In the genomic region with DNA sequence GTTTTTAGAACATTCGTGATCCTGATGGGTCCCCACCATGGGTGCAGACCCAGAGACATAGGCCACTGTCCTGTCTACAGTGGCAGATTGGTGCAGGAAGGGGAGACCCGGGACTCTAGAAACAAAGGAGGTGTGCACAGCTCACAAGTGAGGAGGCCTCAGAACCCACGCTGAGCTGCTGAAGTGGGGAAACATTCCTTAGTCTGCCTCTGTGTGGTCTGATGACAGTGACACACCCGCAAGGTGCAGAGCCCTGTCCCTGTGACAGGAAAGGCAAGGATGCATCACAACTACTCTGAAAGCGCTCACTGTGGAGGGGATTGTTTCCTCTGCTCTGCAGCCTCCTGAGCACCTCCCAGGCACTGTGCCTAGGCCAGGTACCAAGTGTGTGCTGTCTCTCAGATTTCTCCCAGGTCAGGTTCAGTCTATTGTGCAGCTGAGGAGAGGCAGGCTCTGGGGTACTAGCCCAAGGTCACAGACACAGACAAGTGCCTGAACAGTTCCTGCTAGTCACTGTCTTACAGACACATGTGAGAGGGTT, we compare ENCODE assay signal across 20 mouse cellular contexts. TPM values are rescaled to one million over a fixed set of nuclear protein-coding genes. Genes with fewer than 3 reads are reported as not detected.
A peak's percentile ranks its signal among the peaks of the same experiment; 100 is the strongest.
DNase-seq lines count a peak whose midpoint lies in the region; ATAC-seq and TF ChIP-seq lines count a peak whose summit lies in the region.
"Had no signal": no experiment of that assay in that cellular context is flagged by ENCODE, and none has a peak within 500 bp of the region (broad histone marks: within the 10 kb centered on the region; RNA-seq: fewer than 3 reads in every experiment).

No protein-coding gene starts in this region.

- peaks cover 50% of the 10 kb centered on the region for H3K36me3 ChIP-seq in heart, embryonic 12.5 days
- peaks cover 53% of the 10 kb centered on the region for H3K36me3 ChIP-seq in limb, embryonic 13.5 days
- H3K36me3 ChIP-seq in limb, embryonic 10.5 days = peaks cover 69% of the 10 kb centered on the region
- H3K36me3 ChIP-seq in hindbrain, embryonic 13.5 days = peaks cover 33% of the 10 kb centered on the region

- 24% methylated on average over 5 of the region's 5 CpGs for WGBS in cerebellum, adult 2 months
- WGBS in heart, embryonic 12.5 days = 80% methylated on average over 5 of the region's 5 CpGs
- WGBS in limb, embryonic 13.5 days = 91% methylated on average over 5 of the region's 5 CpGs
- 89% methylated on average over 5 of the region's 5 CpGs for WGBS in limb, embryonic 10.5 days
- 87% methylated on average over 5 of the region's 5 CpGs for WGBS in hindbrain, embryonic 13.5 days

- no peak for ATAC-seq in cerebellum, adult (ENCODE audit: insufficient number of reproducible peaks, low FRiP score, low TSS enrichment)
- ATAC-seq in heart, embryonic 12.5 days (ENCODE audit: insufficient number of reproducible peaks, low FRiP score) = no peak
- no peak for ATAC-seq in limb, embryonic 13.5 days (ENCODE audit: low FRiP score, low read depth)
- ATAC-seq in hindbrain, embryonic 13.5 days (ENCODE audit: low FRiP score) = no peak
- no peak for ATAC-seq in inflammation-experienced regulatory T-cells, adult 6 months
- ATAC-seq: CD4-positive, CD25-positive, alpha-beta regulatory T cell, adult 4 months; forebrain, embryonic 14.5 days had no signal

- peak overlapping the region; percentile 33; the same call in 1 of the 2 replicates for H3K9ac ChIP-seq in heart, embryonic 12.5 days
- H3K9ac ChIP-seq in limb, embryonic 13.5 days = peak overlapping the region; percentile 43; the same call in 1 of the 2 replicates
- peak overlapping the region; percentile 59 for H3K9ac ChIP-seq in hindbrain, embryonic 13.5 days

- no peak for DNase-seq in cerebellum, adult 2 months
- DNase-seq in heart, postnatal 25 days (ENCODE audit: low spot score) = no peak
- no peak for DNase-seq in limb, embryonic 10.5 days (ENCODE audit: low spot score)
- DNase-seq: kidney, adult 8-10 months; kidney, postnatal 25 days; liver, embryonic 13.5 days; spleen, adult 18-20 months; thymus, adult 18-20 months had no signal

- H3K9me3 ChIP-seq in heart, embryonic 12.5 days (replicated peaks) = no peaks in the 10 kb centered on the region
- H3K9me3 ChIP-seq in limb, embryonic 13.5 days = no peaks in the 10 kb centered on the region
- no peaks in the 10 kb centered on the region for H3K9me3 ChIP-seq in limb, embryonic 10.5 days (replicated peaks)
- H3K9me3 ChIP-seq in hindbrain, embryonic 13.5 days = no peaks in the 10 kb centered on the region
- H3K9me3 ChIP-seq: G1E; liver, embryonic 13.5 days had no signal

- intact Hi-C loops in heart, postnatal 25 days (cut with DNase I) = no loop called here

- peak overlapping the region; percentile 96 for H3K27ac ChIP-seq in cerebellum, adult 2 months (ENCODE audit: insufficient read depth, low read length)
- H3K27ac ChIP-seq in heart, embryonic 12.5 days (ENCODE audit: poor library complexity, severe bottlenecking) = no peak overlapping the region
- H3K27ac ChIP-seq in limb, embryonic 13.5 days = no peak overlapping the region
- no peak overlapping the region for H3K27ac ChIP-seq in limb, embryonic 10.5 days
- peak overlapping the region; percentile 79 for H3K27ac ChIP-seq in hindbrain, embryonic 13.5 days
- H3K27ac ChIP-seq: liver, embryonic 13.5 days had no signal

- peaks cover 66% of the 10 kb centered on the region for H3K4me1 ChIP-seq in cerebellum, adult 2 months (ENCODE audit: control insufficient read depth, insufficient read depth, low read length)
- peaks cover 43% of the 10 kb centered on the region for H3K4me1 ChIP-seq in heart, embryonic 12.5 days (replicated peaks)
- H3K4me1 ChIP-seq in limb, embryonic 13.5 days = peaks cover 22% of the 10 kb centered on the region
- peaks cover 23% of the 10 kb centered on the region for H3K4me1 ChIP-seq in limb, embryonic 10.5 days
- H3K4me1 ChIP-seq in hindbrain, embryonic 13.5 days (replicated peaks) = peaks cover 70% of the 10 kb centered on the region

- peak overlapping the region; percentile 0 for H3K4me3 ChIP-seq in cerebellum, adult 2 months (replicated peaks; ENCODE audit: insufficient read depth, low read depth, low read length)
- H3K4me3 ChIP-seq in heart, embryonic 12.5 days = no peak overlapping the region
- no peak overlapping the region for H3K4me3 ChIP-seq in limb, embryonic 13.5 days
- H3K4me3 ChIP-seq in limb, embryonic 10.5 days = no peak overlapping the region
- no peak overlapping the region for H3K4me3 ChIP-seq in hindbrain, embryonic 13.5 days
- H3K4me3 ChIP-seq: liver, embryonic 13.5 days had no signal

- H3K27me3 ChIP-seq in cerebellum, adult 2 months (ENCODE audit: control insufficient read depth, insufficient read depth, low read length) = no peaks in the 10 kb centered on the region
- H3K27me3 ChIP-seq in heart, embryonic 12.5 days (replicated peaks) = no peaks in the 10 kb centered on the region
- H3K27me3 ChIP-seq in limb, embryonic 13.5 days = no peaks in the 10 kb centered on the region
- no peaks in the 10 kb centered on the region for H3K27me3 ChIP-seq in limb, embryonic 10.5 days (ENCODE audit: low read depth, poor library complexity, severe bottlenecking)
- H3K27me3 ChIP-seq in hindbrain, embryonic 13.5 days = no peaks in the 10 kb centered on the region
- H3K27me3 ChIP-seq: liver, embryonic 13.5 days had no signal

- TF ChIP-seq POLR2A in cerebellum, adult 2 months (IDR thresholded peaks at IDR 0.05; ENCODE audit: borderline replicate concordance, insufficient read depth, low read length) = no peak

- H3K4me2 ChIP-seq in heart, embryonic 12.5 days = no peak overlapping the region
- H3K4me2 ChIP-seq in limb, embryonic 13.5 days (replicated peaks) = no peak overlapping the region
- H3K4me2 ChIP-seq in hindbrain, embryonic 13.5 days = no peak overlapping the region

- no peak for TF ChIP-seq CTCF in cerebellum, adult 2 months (IDR thresholded peaks at IDR 0.05; ENCODE audit: borderline replicate concordance, insufficient read depth, low read depth, low read length)

RNA-seq across cellular contexts. Expression of gene Napa, which starts 4.5 kb away (rescaled TPM):
- polyA plus RNA-seq in cerebellum, adult 2 months (2012; rRNA removed) = 447 and 471 TPM in 2 replicates
- 144 and 159 TPM in 2 replicates for polyA plus RNA-seq in heart, embryonic 12.5 days (2016; fragmentation: Nextera tagmentation; extraction: Ambion mirVana)
- total RNA-seq in heart, postnatal 25 days (2021) = 10 to 100 TPM; 82.8 to 83.3 TPM
- polyA plus RNA-seq in limb, embryonic 13.5 days (2015; fragmentation: Nextera tagmentation; extraction: Ambion mirVana) = 232 and 245 TPM in 2 replicates
- polyA plus RNA-seq in limb, embryonic 10.5 days (2016; fragmentation: Nextera tagmentation; extraction: Ambion mirVana) = 197 and 216 TPM in 2 replicates
- polyA plus RNA-seq in hindbrain, embryonic 13.5 days (2015; fragmentation: Nextera tagmentation; extraction: Ambion mirVana) = 212 and 237 TPM in 2 replicates
- polyA plus RNA-seq in inflammation-experienced regulatory T-cells, adult 6 months (2017; shearing (Covaris generic)) = 100 to 1,000 TPM; 191 to 298 (median 208) TPM

RNA-seq across cellular contexts. Expression of gene Kptn, which starts 16.9 kb away (rescaled TPM):
- polyA plus RNA-seq in cerebellum, adult 2 months (2012; rRNA removed) = 56.4 and 60.5 TPM in 2 replicates
- polyA plus RNA-seq in heart, embryonic 12.5 days (2016; fragmentation: Nextera tagmentation; extraction: Ambion mirVana) = 29.4 and 31.0 TPM in 2 replicates
- total RNA-seq in heart, postnatal 25 days (2021) = 10 to 100 TPM; 22.9 to 24.3 TPM
- polyA plus RNA-seq in limb, embryonic 13.5 days (2015; fragmentation: Nextera tagmentation; extraction: Ambion mirVana) = 38.7 and 40.5 TPM in 2 replicates
- 26.9 and 27.0 TPM in 2 replicates for polyA plus RNA-seq in limb, embryonic 10.5 days (2016; fragmentation: Nextera tagmentation; extraction: Ambion mirVana)
- polyA plus RNA-seq in hindbrain, embryonic 13.5 days (2015; fragmentation: Nextera tagmentation; extraction: Ambion mirVana) = 37.3 and 42.2 TPM in 2 replicates
- 10 to 100 TPM; 18.7 to 23.5 (median 19.2) TPM for polyA plus RNA-seq in inflammation-experienced regulatory T-cells, adult 6 months (2017; shearing (Covaris generic))

RNA-seq across cellular contexts. Expression of gene Slc8a2, which starts 26.9 kb away (rescaled TPM):
- 84.6 and 116 TPM in 2 replicates for polyA plus RNA-seq in cerebellum, adult 2 months (2012; rRNA removed)
- 0.28 and 0.30 TPM in 2 replicates for polyA plus RNA-seq in heart, embryonic 12.5 days (2016; fragmentation: Nextera tagmentation; extraction: Ambion mirVana)
- total RNA-seq in heart, postnatal 25 days (2021) = under 1 TPM; 0.68 to 0.70 TPM
- polyA plus RNA-seq in limb, embryonic 13.5 days (2015; fragmentation: Nextera tagmentation; extraction: Ambion mirVana) = 0.14 and 0.28 TPM in 2 replicates
- 0.05 and 0.09 TPM in 2 replicates for polyA plus RNA-seq in limb, embryonic 10.5 days (2016; fragmentation: Nextera tagmentation; extraction: Ambion mirVana)
- 0.96 and 1.1 TPM in 2 replicates for polyA plus RNA-seq in hindbrain, embryonic 13.5 days (2015; fragmentation: Nextera tagmentation; extraction: Ambion mirVana)
- not detected for polyA plus RNA-seq in inflammation-experienced regulatory T-cells, adult 6 months (2017; shearing (Covaris generic))
- total RNA-seq: megakaryocyte-erythroid progenitor cell, adult 5-6 weeks had no signal
- polyA plus RNA-seq: CD4-positive, CD25-positive, alpha-beta regulatory T cell, adult 4 months; liver, embryonic 13.5 days had no signal

RNA-seq across cellular contexts. Expression of gene Zfp541, which starts 41.1 kb away (rescaled TPM):
- 0.16 and 0.28 TPM in 2 replicates for polyA plus RNA-seq in cerebellum, adult 2 months (2012; rRNA removed)
- polyA plus RNA-seq in heart, embryonic 12.5 days (2016; fragmentation: Nextera tagmentation; extraction: Ambion mirVana) = 0.05 TPM in 1 of 2 replicates, not detected in the other
- total RNA-seq in heart, postnatal 25 days (2021) = not detected
- 0.04 and 0.08 TPM in 2 replicates for polyA plus RNA-seq in limb, embryonic 13.5 days (2015; fragmentation: Nextera tagmentation; extraction: Ambion mirVana)
- 0.05 TPM in 1 of 2 replicates, not detected in the other for polyA plus RNA-seq in limb, embryonic 10.5 days (2016; fragmentation: Nextera tagmentation; extraction: Ambion mirVana)
- polyA plus RNA-seq in hindbrain, embryonic 13.5 days (2015; fragmentation: Nextera tagmentation; extraction: Ambion mirVana) = 0.09 TPM in 2 replicates
- under 1 TPM in 1 of 3 experiments, not detected in 2; 0.07 TPM for polyA plus RNA-seq in inflammation-experienced regulatory T-cells, adult 6 months (2017; shearing (Covaris generic))
- total RNA-seq: adrenal gland, adult 18-20 months; G1E; megakaryocyte-erythroid progenitor cell, adult 5-6 weeks had no signal
- polyA plus RNA-seq: CD4-positive, CD25-positive, alpha-beta regulatory T cell, adult 4 months; forebrain, embryonic 14.5 days; G1E; heart, embryonic 14.5 days; limb, embryonic 11.5 days; liver, embryonic 13.5 days had no signal

RNA-seq across cellular contexts. Expression of gene Bicra, which starts 55.0 kb away (rescaled TPM):
- 12.3 and 12.4 TPM in 2 replicates for polyA plus RNA-seq in cerebellum, adult 2 months (2012; rRNA removed)
- 5.9 and 6.4 TPM in 2 replicates for polyA plus RNA-seq in heart, embryonic 12.5 days (2016; fragmentation: Nextera tagmentation; extraction: Ambion mirVana)
- 1 to 10 TPM; 7.1 to 8.3 TPM for total RNA-seq in heart, postnatal 25 days (2021)
- 8.6 and 8.7 TPM in 2 replicates for polyA plus RNA-seq in limb, embryonic 13.5 days (2015; fragmentation: Nextera tagmentation; extraction: Ambion mirVana)
- 10.6 and 10.8 TPM in 2 replicates for polyA plus RNA-seq in limb, embryonic 10.5 days (2016; fragmentation: Nextera tagmentation; extraction: Ambion mirVana)
- 8.2 and 8.4 TPM in 2 replicates for polyA plus RNA-seq in hindbrain, embryonic 13.5 days (2015; fragmentation: Nextera tagmentation; extraction: Ambion mirVana)
- polyA plus RNA-seq in inflammation-experienced regulatory T-cells, adult 6 months (2017; shearing (Covaris generic)) = 1 to 10 TPM; 2.7 to 4.4 (median 4.2) TPM

Comparison
In these comparisons a context has a peak if more than half of its experiments do, and no peak if none do; other contexts are left out.
1. H3K27ac ChIP-seq: peak in cerebellum, adult 2 months (single experiment) and hindbrain, embryonic 13.5 days (single experiment); none in heart, embryonic 12.5 days (single experiment), limb, embryonic 13.5 days (single experiment) and limb, embryonic 10.5 days (single experiment).
2. RNA of gene Slc8a2, which starts 26.9 kb away (polyA plus RNA-seq): 84.6 to 116 TPM in cerebellum, adult 2 months; 0.96 to 1.1 TPM in hindbrain, embryonic 13.5 days, 0.28 to 0.30 TPM in heart, embryonic 12.5 days, 0.14 to 0.28 TPM in limb, embryonic 13.5 days, 0.05 to 0.09 TPM in limb, embryonic 10.5 days and not detected in inflammation-experienced regulatory T-cells, adult 6 months; every median in the first group is over 10 times any median in the second.
3. Peak in every context shown above with its lines, with median percentiles within 50 percentile points of each other: H3K9ac ChIP-seq.